Mouse (Mus musculus) mouse embryonic stem cell (cell line): ENCODE data around the gene Cd300lf.

Source experiments
- in situ Hi-C, 2 experiments: fragments of 300-500 bp; cut with MboI; formaldehyde crosslinking; loops; 1 replicate in 1 of 2; 3 replicates in 1 of 2; pipeline ENCODE4 v1.14.3; 2019 to 2020; ENCODE audit warnings: low sequenced_read_pairs in 2 of 2, low pct_unique_long_range_greater_than_20kb in 1 of 2, mixed read lengths in 1 of 2; ENCODE audit not compliant: unreplicated experiment in 1 of 2

Gene Cd300lf

DNA sequence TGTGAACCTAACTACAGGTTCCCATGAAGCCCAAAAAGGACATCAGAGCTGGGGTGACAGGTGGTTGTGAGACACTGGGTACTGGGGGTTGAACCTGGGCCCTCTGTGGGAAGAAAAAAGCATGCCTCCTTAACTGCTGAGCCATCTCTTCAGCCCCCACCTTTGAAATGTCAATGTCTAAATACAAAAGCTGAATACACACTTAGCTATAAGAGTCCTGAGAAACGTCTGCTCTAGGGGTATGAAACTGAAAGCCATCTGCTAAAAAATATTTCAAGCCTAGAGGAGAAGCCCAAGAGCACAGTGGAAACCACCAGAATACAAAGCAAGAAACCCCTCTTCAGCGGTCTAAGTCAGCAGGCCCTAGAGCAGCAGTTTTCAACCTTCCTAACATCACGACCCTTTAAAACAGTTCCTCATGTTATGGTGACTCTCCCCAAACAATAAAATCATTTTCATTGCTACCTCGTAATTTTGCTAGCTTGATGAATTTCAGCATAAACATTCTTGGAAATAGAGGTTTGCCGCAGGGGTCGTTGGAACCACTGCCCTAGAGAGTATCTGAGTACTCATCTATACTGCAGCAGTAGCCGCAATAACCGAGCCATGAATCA is 1.9 kb downstream of the Cd300lf start:
- in situ Hi-C loops, result no loop called here

DNA sequence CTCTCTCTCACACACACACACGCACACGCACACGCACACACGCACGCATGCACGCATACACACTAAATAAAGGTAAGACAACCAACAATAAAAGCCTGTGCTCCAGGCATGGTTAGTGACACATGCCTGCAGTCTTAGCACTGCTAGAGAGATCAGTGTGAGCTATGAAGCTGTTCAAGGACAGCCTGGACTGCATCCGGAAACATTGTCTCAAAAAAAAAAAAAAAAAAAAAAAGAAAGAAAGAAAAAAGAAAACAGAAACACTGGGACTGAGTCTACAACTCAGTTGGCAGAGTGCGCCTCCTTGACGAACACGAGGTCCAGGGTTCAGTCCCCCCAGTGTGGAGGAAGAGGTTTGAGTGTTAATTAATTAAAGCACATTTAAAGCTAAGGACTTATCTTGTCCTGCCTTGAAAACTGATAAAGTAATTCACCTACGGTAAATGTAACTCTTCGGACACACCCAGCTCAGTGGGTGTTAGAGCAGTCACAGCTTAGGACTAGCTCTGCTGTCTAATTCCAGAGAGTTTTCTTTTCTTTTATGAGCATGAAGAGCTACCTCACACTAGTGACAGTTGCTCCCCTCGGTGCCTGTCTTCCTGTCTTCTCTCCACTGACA is 4.2 kb downstream of the Cd300lf start:
- in situ Hi-C loops, result no loop called here

DNA sequence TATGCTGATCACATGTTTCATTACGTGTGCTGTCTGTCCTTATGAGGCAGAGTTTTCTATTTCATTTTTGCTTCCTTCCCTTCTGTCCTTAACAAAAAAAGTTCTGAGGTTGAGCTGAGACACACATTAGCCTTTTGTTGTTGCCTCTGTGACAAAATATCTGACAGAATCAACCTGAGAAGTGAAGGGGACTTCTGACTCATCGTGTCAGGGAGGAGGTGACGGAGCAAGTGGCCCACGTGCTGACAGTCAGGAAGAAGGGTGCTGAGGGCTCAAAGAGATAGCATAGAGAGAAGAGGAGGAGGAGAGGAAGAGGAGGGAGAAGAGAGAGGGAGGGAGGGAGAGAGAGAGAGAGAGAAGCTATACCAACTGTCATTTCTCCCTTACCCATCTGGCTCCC is 5.3 kb downstream of the Cd300lf start:
- in situ Hi-C loops, result no loop called here

GRCm38 (mm10) chr11:115119409-115119808 is 14.4 kb downstream of the Cd300lf start:
- in situ Hi-C loops, result no loop called here

DNA sequence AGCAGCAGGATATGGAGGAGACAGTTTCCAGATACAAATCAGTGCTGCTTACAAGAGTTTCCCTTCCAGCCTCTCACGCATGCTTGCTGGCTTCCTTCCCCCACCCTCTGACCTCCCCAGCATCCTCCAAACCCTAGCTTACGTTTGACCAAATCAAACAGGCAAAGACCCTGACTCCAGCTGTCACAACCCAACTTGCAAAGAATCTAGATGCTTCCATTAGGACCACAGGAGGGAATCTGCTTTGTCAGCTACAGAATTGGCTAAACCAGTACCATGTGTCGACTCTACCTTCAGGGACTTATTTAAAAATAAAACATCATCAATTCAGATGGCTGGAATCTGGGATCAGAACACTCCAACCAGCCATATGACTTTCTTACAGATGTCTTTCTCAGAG is 21.6 kb downstream of the Cd300lf start:
- in situ Hi-C loops, result no loop called here

- in situ Hi-C loops, result no loop called here
Measured at GRCm38 (mm10) chr11:115110271-115110670, 23.5 kb downstream of the Cd300lf start.

GRCm38 (mm10) chr11:115108176-115108575 is 25.6 kb downstream of the Cd300lf start:
- in situ Hi-C loops, result no loop called here

DNA sequence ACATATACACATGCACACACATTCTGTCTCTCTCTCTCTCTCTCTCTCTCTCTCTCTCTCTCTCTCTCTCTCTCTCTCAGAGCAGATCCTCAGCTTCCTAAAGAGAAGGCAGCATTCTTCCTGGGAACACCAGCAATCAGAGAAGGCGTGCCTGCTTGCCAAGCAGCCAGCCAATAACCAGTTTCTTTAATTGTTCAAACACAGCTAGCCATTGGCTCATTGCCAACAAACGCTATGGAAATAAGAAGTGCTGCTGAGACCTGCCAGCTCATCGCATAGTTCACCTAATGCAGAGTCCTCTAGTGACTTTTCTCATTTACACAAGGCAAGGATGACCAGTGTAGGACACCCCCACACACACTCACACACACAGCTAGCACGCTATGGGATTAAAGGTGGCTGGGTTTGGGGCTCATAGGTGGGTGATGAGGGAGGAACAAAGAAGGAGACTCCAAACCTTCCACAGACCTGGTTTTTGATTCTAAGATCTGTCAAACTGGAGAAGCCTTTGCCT is 26.3 kb downstream of the Cd300lf start:
- in situ Hi-C loops, result no loop called here

DNA sequence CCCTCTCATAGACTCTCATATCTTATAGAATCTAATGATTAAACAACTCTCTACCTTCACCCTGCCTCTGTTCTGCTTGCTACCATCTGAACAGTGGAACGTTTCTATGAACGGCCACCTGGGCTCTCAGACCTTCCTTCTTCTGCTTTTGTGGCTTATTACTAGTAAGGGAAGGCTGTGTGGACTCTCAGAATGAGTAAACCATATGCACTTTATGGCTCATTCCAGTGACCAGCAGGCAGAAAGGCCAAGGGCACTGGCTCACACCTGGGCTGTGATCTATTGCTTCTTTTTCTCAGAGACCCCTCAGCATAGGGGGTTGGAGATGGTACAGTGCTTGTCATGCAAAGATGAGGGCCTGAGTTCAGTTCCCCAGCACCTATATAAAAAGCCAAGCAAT is 27.2 kb downstream of the Cd300lf start:
- in situ Hi-C loops, result no loop called here

GRCm38 (mm10) chr11:115104769-115105563 is 28.8 kb downstream of the Cd300lf start:
- in situ Hi-C loops, result no loop called here

GRCm38 (mm10) chr11:115103470-115104413 is 30.1 kb downstream of the Cd300lf start:
- in situ Hi-C loops, result no loop called here

- in situ Hi-C loops, result no loop called here
Measured at GRCm38 (mm10) chr11:115102116-115102515, 31.7 kb downstream of the Cd300lf start.

GRCm38 (mm10) chr11:115101615-115102051 is 32.2 kb downstream of the Cd300lf start:
- in situ Hi-C loops, result no loop called here

GRCm38 (mm10) chr11:115100741-115101140 is 33.1 kb downstream of the Cd300lf start:
- in situ Hi-C loops, result no loop called here

DNA sequence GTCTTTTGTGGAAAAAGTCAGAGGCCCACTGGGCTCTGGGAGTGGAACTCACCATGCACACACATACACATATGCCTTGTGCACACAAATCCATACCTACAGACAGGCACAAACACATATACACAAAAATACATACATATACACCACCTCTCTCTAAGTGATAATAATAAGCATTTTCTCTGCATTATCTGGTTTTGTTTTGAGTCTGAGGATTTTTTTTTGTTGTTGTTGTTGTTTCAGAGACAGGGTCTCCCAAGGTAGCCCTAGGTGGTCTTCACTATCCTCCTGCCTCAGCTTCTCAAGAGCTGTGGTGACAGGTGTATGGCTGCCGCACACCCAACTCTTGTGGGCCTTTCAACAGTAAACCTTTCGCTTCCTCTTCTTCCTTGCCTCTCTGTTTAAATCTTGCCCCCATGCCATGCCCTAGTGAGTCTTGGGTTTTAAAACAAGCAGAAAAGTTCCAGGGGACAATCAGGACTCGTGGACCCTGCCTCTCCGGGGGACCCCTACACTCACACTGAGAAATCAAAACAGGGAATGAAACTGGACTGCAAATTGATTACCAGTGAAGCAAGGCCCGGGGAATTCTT is 33.7 kb downstream of the Cd300lf start:
- in situ Hi-C loops, result no loop called here

DNA sequence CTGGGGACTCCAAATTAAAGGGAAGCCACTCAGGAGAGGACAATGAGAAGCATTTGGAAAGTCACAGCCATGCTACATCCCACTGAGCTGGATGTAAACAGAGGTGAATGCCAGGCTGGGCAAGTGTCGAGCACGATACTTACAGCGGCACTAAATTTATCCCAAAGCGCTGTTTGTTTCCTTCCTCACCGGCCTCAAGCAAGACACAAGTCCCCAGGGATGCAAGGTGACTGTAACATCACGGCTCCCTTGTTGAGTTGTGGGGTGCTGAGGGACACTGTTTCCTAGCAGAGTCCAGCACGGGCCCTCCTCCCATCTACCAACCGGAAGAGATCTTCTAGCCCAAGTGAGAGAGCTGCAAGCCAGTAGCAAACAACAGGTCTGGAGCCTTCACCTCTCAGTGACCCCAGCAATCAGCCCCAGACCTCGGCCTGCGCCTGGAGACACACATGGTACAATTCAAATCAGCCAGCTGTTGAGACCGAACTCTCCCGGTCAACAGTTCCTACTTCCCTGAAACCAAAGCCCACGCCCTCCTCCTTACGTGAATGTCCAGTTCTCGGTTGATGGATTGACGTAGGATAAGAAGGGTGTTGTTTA is 34.5 kb downstream of the Cd300lf start:
- in situ Hi-C loops, result loop anchor here in 1 of 2 experiments (10.0 kb wide), 2 partner anchors 55 to 175 kb away; partner anchors contain the start of gene Fdxr

DNA sequence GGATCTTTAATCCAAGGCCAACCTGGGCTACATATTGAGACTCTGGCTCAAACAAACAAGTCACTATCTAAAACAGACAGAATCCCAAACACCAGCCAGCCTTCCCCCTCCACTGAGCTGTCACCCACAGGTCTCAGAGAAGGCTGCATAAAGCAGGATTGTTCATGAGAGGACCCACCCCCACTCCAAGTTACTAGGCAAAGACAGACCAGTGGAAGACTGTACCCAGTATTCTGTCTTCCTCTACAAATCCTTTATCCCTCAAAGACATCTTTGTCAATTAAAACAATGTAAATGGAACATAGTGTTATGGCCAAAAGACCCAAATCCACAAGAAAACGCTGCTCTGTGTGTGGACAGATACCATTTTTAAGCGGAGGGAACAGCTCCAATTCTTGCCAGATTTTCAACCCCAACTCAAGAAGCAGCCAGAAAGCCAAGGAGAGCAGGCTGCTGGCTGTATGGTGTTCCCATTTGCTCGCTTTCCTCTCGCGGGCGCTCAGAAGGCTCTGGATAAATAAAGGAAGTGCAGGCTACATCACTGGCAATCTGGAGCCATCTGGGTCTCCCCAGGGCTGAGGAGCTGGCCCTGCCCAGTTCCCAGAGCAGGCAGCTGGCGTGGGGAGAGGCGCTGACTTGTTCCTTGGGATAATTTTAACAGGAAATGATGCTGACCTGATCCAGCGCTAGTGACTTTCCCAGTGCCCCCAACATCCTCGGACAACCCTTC is 35.4 kb downstream of the Cd300lf start:
- in situ Hi-C loops, result loop anchor here in 1 of 2 experiments (10.0 kb wide), 2 partner anchors 56 to 176 kb away; partner anchors contain the start of gene Fdxr
